Mouse (Mus musculus) bone marrow, adult 2 months (tissue): ENCODE measurements at regions not wholly inside any gene's neighbourhood (a gene's known extent, or its start where the extent isn't known, plus 50 kb on each side); places are given as distances from the start of the nearest gene placed in this dataset.

Source experiments
- CTCF ChIP-seq: fragments of 200-500 bp; IDR thresholded peaks from 2 replicates; pipeline ENCODE4 v1.5.1; 2011; ENCODE audit warnings: low read length, control low read depth; ENCODE audit not compliant: control insufficient read depth, insufficient read depth
- POLR2A ChIP-seq: fragments of 200-500 bp; IDR thresholded peaks from 2 replicates; pipeline ENCODE4 v1.6.1; 2011; ENCODE audit warnings: low read depth, mild to moderate bottlenecking, control low read depth, low read length, borderline replicate concordance; ENCODE audit not compliant: control insufficient read depth

DNA sequence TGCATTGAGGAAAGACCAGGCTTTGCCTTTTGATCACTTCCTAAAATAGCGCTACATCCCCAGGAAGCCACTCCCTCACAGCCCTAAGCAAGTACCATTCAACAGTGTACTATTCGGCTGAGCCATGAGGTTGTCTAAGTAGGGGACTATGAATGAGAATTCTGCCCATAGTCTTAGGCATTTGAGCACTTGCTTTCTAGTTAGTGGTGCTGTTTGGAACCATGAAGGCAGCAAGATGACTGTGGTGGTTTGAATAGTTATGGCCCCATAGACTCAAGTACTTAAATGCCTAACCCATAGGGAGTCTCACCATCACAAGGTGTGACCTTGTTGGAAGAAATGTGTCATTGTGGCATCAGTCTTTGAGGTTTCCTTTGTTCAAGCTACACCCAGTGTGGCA lies 464.2 kb downstream of the Pdcd6ip start:
- TF ChIP-seq CTCF (no peak), POLR2A (no peak)
